Mouse (Mus musculus): ENCODE measurements around the gene Fbxl13. TPM values are rescaled to one million over a fixed set of nuclear protein-coding genes. Genes with fewer than 3 reads are reported as not detected.

Fbxl13 gene
- polyA plus RNA-seq (2016; fragmentation: Nextera tagmentation; extraction: Ambion mirVana), result 0.33 and 0.44 TPM in 2 replicates

DNA sequence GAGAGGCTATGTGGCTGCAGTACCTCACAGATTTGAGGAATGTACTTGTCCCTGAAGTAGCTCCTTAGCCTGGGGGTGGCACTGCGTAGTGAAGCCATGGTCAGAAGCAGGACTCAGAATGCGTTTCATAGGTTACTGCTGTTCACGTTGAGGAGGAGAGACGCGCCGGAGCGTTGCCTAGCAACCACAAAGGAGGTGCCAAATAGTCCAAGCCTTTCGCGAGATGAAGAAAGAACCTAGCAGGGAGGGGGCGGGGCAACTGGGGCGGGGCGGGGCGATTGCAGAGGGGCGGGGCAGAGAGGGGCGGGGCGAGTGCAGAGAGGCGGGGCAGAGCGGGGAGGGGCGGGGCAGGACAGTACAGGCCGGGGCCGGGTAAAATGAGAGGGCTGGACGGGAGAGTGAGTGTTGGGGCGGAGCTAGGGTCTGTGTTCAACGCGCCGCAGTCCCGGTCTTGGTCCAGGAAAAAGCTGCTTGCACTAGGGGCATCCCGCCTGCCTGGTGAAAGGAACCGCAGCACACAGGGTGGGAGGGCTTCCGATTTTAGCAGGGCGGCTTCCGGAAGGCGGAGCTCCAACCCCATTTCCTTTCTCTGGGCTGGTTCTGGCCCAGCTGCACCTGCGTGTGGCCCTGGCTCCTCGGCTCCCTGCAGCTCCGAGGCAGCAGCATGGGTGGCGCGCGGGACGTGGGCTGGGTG, at the start of gene Fbxl13, which contains the start of gene Armc10:
Gene Fbxl13, minus strand, starts transcription at position 196 of the 694 bp plus-strand sequence.
Gene Armc10, plus strand, starts transcription at position 375 of the 694 bp plus-strand sequence.
- H3K4me1 ChIP-seq, result peaks cover 11% of the 10 kb centered on the region
- H3K9ac ChIP-seq, result peak within 1 kb of the TSS; percentile 86
- no peaks in the 10 kb centered on the region; the same call in 1 of the 2 replicates for H3K27me3 ChIP-seq
- H3K9me3 ChIP-seq (replicated peaks), result no peaks in the 10 kb centered on the region
- WGBS, result 2% methylated on average over 36 of the region's 40 CpGs
- peak within 1 kb of the TSS; percentile 72 for H3K4me2 ChIP-seq (replicated peaks)
- peak within 1 kb of the TSS; percentile 82 for H3K4me3 ChIP-seq
- peak within 1 kb of the TSS; percentile 96 for H3K27ac ChIP-seq
- peak; percentile 97 for ATAC-seq (ENCODE audit: low FRiP score)
- H3K36me3 ChIP-seq, result peaks cover 25% of the 10 kb centered on the region

DNA sequence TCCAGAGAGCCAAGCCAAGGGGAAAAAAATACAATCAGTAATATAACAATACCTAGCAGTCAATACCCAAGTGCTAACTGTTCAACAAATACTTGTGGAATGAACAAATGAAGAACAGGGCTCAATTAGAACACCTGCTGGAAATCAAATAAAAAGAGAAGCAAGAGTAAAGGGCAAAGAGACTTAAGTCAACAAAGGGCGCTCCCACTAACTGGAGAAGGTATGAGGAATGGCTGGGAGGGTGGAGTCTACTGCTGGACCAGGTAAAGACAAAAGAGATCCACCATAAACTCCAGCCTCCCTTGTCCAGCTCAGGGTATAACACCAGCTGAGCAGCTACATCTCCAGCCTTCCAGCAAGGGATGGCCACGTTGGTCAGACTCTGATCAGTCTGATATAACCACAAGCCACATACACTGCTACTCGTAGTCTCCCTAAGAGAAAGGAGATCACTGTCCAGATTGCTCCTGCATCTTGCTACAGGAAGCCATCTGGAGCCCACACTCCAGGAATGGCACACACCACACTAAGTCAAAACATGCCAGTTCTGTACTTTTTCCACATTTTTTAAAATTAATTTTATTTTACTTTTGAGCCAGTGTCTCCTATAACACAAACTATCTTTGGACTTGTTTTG, 49.5 kb upstream of the Fbxl13 start:
- H3K27me3 ChIP-seq, result no peaks in the 10 kb centered on the region
- ATAC-seq (ENCODE audit: low FRiP score), result no peak
- H3K27ac ChIP-seq, result no peak overlapping the region
- H3K4me2 ChIP-seq (replicated peaks), result no peak overlapping the region
- H3K4me3 ChIP-seq, result no peak overlapping the region
- no peaks in the 10 kb centered on the region for H3K9me3 ChIP-seq (replicated peaks)
- no peaks in the 10 kb centered on the region for H3K36me3 ChIP-seq
- 96% methylated on average over 3 of the region's 3 CpGs for WGBS
- no peak overlapping the region for H3K9ac ChIP-seq
- H3K4me1 ChIP-seq, result no peaks in the 10 kb centered on the region; the same call in 1 of the 2 replicates

DNA sequence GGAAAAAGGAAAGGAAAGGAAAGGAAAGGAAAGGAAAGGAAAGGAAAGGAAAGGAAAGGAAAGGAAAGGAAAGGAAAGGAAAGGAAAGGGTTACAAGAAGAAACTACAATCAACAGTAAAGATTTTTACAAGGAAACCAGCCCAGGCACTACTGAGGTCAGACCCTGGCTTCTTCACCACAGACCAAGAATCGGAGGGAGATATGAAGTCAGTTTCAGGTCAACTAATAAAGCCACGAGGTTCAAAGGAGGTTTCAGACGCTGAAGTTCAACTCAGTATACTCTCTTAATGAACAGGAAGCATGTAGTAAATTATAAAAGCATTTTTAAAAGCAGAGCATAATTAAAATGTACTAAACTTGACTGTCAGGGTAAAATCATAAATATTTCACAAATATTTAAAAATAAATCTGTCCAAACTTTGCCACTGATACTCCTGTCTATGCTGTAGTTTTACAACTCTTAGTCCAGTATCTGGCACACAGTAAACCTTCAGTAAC, 48.0 kb upstream of the Fbxl13 start:
- Histone ChIP-seq H3K27me3 (no peaks in the 10 kb centered on the region), H3K4me2 (replicated peaks) (no peak overlapping the region), H3K4me3 (no peak overlapping the region), H3K9ac (no peak overlapping the region), H3K36me3 (no peaks in the 10 kb centered on the region), H3K27ac (no peak overlapping the region), H3K9me3 (replicated peaks) (no peaks in the 10 kb centered on the region), H3K4me1 (no peaks in the 10 kb centered on the region)
- ATAC-seq (ENCODE audit: low FRiP score), result no peak
- WGBS, result 77% methylated on average over 3 of the region's 3 CpGs

DNA sequence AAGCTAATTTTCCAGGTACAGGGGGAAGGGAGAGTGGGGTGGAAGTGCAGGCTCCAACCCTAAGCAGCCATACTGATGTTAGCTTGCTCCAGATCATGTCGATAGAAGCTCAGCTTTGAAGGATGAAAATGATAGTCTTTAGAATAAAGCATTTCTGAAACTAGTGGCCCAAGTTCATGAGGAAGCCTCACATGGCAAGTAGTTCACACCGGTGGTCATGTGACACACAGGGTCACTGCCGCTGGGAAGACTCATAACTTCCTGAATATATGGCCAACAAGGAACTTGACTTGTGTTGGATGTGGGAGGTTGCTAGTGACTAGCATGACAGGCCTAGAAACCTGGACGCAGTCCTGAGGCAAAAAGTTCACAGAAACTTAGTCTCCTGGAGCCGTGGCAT, 46.8 kb upstream of the Fbxl13 start:
- H3K4me1 ChIP-seq, result no peaks in the 10 kb centered on the region
- no peak overlapping the region for H3K27ac ChIP-seq
- no peak overlapping the region for H3K4me3 ChIP-seq
- no peak for ATAC-seq (ENCODE audit: low FRiP score)
- H3K9me3 ChIP-seq (replicated peaks), result no peaks in the 10 kb centered on the region
- H3K4me2 ChIP-seq (replicated peaks), result no peak overlapping the region
- H3K9ac ChIP-seq, result no peak overlapping the region
- no peaks in the 10 kb centered on the region for H3K27me3 ChIP-seq
- 97% methylated on average over 5 of the region's 5 CpGs for WGBS
- no peaks in the 10 kb centered on the region for H3K36me3 ChIP-seq

DNA sequence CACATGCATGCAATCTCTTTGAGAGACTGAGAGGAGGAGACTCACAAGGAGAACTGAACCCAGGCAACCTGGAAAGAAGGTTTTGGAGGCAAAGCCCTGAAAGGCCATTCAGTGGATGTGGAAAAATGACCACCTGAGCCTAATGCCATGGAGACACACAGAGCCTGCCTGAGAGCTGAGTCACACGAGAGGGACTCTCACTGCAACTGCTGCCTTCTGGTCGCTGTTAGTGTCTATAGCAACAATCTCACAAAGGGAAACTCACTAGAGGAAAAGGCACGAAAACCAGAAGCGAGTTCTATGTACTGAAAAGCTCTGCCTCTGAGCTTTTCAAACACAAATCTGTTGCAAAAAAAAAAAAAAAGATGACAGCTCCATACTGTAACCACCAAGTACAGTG, 41.6 kb upstream of the Fbxl13 start:
- no peak overlapping the region for H3K4me3 ChIP-seq
- 0 out of 2 replicates have a peak, but pooled peaks cover 11% of the 10 kb centered on the region for H3K36me3 ChIP-seq
- H3K27ac ChIP-seq, result no peak overlapping the region
- H3K9ac ChIP-seq, result no peak overlapping the region
- no peaks in the 10 kb centered on the region for H3K27me3 ChIP-seq
- H3K9me3 ChIP-seq (replicated peaks), result no peaks in the 10 kb centered on the region
- no peak for ATAC-seq (ENCODE audit: low FRiP score)
- WGBS, result 70% methylated on average over 4 of the region's 4 CpGs
- H3K4me2 ChIP-seq (replicated peaks), result no peak overlapping the region
- H3K4me1 ChIP-seq, result no peaks in the 10 kb centered on the region

DNA sequence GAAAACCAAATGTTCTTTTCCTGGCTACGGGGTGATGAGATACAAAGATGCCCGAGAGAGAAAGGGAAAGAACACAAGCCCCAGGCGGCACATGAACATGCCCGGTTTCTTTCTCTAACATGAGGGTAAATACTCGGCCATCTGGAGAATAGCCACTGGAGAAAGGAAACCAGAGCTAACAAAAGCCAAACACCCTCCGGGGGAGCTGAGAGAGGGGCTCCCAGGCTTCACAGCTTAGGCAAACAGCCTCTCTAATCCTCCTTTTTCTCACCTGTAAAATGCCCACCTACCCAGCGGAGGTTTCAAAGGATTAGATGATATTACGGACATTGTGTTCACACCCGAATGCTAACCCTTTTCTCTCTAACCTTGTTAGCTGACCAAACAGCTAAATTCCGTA, 39.6 kb upstream of the Fbxl13 start:
- H3K4me2 ChIP-seq (replicated peaks), result no peak overlapping the region
- no peak overlapping the region for H3K27ac ChIP-seq
- no peaks in the 10 kb centered on the region for H3K4me1 ChIP-seq
- no peak overlapping the region for H3K4me3 ChIP-seq
- H3K27me3 ChIP-seq, result no peaks in the 10 kb centered on the region
- no peak overlapping the region for H3K9ac ChIP-seq
- H3K36me3 ChIP-seq, result 0 out of 2 replicates have a peak, but pooled peaks cover 11% of the 10 kb centered on the region
- no peak for ATAC-seq (ENCODE audit: low FRiP score)
- no peaks in the 10 kb centered on the region for H3K9me3 ChIP-seq (replicated peaks)
- WGBS, result 72% methylated on average over 10 of the region's 10 CpGs

DNA sequence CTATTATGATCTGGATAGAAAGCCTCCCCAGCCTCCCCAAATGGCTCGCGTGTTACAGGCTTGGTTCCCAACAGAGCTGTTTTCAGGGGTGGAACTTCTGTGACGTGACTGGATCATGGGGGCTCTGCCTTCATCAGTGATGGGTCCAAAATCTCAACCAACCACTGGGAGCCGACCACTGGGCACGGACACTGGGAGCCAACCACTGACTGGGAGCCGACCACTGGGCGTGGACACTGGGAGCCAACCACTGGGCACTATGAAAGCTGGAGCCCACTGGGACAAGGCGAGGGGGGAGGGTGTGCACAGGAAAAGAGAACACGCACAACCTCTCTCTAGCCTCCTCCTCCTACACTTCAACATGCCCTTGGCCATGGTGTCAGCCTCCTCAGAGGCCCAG, 38.4 kb upstream of the Fbxl13 start:
- 91% methylated on average over 9 of the region's 9 CpGs for WGBS
- ATAC-seq (ENCODE audit: low FRiP score), result no peak

DNA sequence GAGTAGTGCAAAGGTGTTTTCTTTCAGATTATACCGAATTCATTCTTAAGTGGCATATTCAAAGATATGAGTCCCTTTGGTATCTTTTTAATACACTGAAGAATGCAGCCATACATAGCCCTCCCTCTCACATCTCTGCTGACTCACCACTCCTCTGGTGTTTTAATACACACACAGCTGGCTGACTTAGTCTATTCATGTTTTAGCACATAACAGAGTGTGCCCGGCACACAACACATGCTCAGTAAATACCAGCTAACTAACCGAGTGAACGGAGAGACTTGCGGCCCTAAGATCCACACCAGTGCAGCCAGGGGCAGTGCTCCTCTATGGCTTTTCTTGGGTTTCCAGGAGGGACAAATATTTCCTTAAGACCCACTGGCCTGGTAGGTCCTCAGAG, 35.5 kb upstream of the Fbxl13 start:
- Histone ChIP-seq H3K36me3 (peaks cover 18% of the 10 kb centered on the region; the same call in 1 of the 2 replicates), H3K27ac (no peak overlapping the region), H3K9ac (no peak overlapping the region), H3K4me1 (no peaks in the 10 kb centered on the region), H3K4me2 (replicated peaks) (no peak overlapping the region), H3K4me3 (no peak overlapping the region), H3K9me3 (replicated peaks) (0 out of 2 replicates have a peak, but pooled peaks cover 2% of the 10 kb centered on the region), H3K27me3 (no peaks in the 10 kb centered on the region)
- 83% methylated on average over 5 of the region's 5 CpGs for WGBS
- no peak for ATAC-seq (ENCODE audit: low FRiP score)

More for the DNA sequence above, 38.4 kb upstream of the Fbxl13 start:
- Histone ChIP-seq H3K4me2 (replicated peaks) (no peak overlapping the region), H3K9ac (no peak overlapping the region), H3K27ac (no peak overlapping the region), H3K9me3 (replicated peaks) (no peaks in the 10 kb centered on the region), H3K36me3 (0 out of 2 replicates have a peak, but pooled peaks cover 11% of the 10 kb centered on the region), H3K4me1 (no peaks in the 10 kb centered on the region), H3K27me3 (no peaks in the 10 kb centered on the region), H3K4me3 (no peak overlapping the region)

DNA sequence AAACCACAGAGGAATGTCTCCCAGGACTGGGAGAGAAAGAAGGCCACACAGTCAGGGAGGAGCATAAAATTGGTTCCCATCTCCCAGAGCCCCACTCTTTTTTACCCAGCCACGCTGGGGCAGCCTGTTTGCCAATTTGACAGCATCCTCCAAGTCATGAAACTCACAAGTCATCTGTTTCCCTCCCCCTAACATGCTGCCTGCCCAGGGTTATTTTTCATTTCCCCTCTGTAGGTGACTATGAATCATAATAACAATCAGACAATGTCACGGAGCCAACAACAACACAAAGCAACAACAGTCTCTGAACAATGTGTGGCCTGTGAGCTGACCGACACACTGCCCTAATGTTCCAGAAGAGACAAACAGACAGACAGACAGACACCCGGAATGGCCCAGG, 34.6 kb upstream of the Fbxl13 start:
- Histone ChIP-seq H3K4me2 (replicated peaks) (no peak overlapping the region), H3K4me3 (no peak overlapping the region), H3K27ac (no peak overlapping the region), H3K9ac (no peak overlapping the region), H3K4me1 (no peaks in the 10 kb centered on the region), H3K27me3 (no peaks in the 10 kb centered on the region), H3K9me3 (replicated peaks) (0 out of 2 replicates have a peak, but pooled peaks cover 2% of the 10 kb centered on the region), H3K36me3 (peaks cover 27% of the 10 kb centered on the region)
- 76% methylated on average over 4 of the region's 4 CpGs for WGBS
- no peak for ATAC-seq (ENCODE audit: low FRiP score)

DNA sequence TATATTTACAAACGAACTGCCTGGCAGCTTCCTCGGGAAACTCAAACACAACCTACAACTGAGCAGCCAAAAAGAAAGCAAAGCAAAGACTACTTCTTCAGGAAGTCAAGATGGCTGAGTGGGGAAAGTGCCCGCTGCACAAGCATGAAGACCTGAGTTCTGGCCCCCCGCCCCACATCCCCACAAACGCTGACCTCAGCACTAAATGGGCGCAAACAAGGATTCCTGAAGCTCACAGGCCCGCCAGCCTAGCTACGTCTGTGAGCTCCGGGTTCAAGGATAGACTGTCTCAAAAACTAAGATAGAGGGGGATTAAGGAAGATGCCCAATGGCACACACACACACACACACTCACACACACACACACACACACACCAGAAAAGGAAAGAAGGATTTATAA, 32.9 kb upstream of the Fbxl13 start:
- 95% methylated on average over 9 of the region's 9 CpGs for WGBS
- H3K9ac ChIP-seq, result no peak overlapping the region

DNA sequence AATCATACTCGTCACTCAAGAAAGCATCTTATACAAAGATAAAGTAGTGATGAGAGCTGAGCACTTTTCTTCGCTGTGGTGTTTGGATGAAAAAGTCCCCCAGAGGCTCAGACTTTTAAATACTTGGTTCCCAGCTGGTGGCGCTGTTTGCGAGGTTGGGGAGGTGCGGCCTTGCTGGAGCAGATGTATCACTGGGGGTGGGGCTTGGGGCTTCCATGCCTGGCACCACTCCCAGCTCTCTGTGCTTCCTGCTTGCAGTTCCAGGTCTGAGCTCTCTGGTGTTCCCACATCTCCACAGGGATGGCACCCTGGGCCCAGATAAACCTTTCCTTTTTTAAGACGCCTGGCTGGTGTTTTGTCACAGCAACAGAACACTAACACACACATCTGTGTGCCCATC, 32.5 kb upstream of the Fbxl13 start:
- Histone ChIP-seq H3K27ac (no peak overlapping the region), H3K36me3 (peaks cover 24% of the 10 kb centered on the region), H3K9me3 (replicated peaks) (0 out of 2 replicates have a peak, but pooled peaks cover 2% of the 10 kb centered on the region), H3K27me3 (no peaks in the 10 kb centered on the region), H3K9ac (no peak overlapping the region), H3K4me1 (peaks cover 3% of the 10 kb centered on the region; the same call in 1 of the 2 replicates), H3K4me2 (replicated peaks) (no peak overlapping the region), H3K4me3 (no peak overlapping the region)
- WGBS, result 93% methylated on average over 6 of the region's 6 CpGs
- no peak for ATAC-seq (ENCODE audit: low FRiP score)

More for the DNA sequence above, 32.9 kb upstream of the Fbxl13 start:
- Histone ChIP-seq H3K27me3 (no peaks in the 10 kb centered on the region), H3K4me2 (replicated peaks) (no peak overlapping the region), H3K4me1 (peaks cover under 1% of the 10 kb centered on the region; the same call in 1 of the 2 replicates), H3K27ac (no peak overlapping the region), H3K9me3 (replicated peaks) (0 out of 2 replicates have a peak, but pooled peaks cover 2% of the 10 kb centered on the region), H3K36me3 (peaks cover 28% of the 10 kb centered on the region), H3K4me3 (no peak overlapping the region)
- no peak for ATAC-seq (ENCODE audit: low FRiP score)

DNA sequence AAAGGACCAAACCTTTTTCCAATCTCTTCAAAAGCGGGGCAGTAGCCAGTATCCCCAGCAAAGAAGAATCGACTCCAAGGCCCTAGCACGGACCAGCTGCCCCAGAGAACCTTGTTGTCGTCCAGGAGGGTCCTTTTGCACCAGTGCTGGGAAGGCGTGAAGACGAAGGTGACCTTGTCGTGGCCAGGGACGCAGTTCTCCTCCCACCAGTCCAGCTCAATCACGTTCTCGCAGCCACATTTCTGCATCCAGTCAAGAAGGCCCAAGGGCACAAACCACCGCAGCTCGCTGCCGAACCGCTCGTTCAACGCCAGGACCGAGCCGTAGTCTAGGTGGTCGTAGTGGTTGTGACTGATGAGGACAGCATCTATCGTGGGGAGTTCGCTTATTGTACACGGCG, 30.1 kb upstream of the Fbxl13 start:
- Histone ChIP-seq H3K9me3 (replicated peaks) (0 out of 2 replicates have a peak, but pooled peaks cover 2% of the 10 kb centered on the region), H3K27me3 (no peaks in the 10 kb centered on the region), H3K27ac (no peak overlapping the region), H3K9ac (no peak overlapping the region), H3K4me1 (peaks cover 3% of the 10 kb centered on the region; the same call in 1 of the 2 replicates), H3K36me3 (peaks cover 24% of the 10 kb centered on the region), H3K4me3 (no peak overlapping the region), H3K4me2 (replicated peaks) (no peak overlapping the region)
- no peak for ATAC-seq (ENCODE audit: low FRiP score)
- WGBS, result 96% methylated on average over 23 of the region's 23 CpGs

Data from hindbrain, embryonic 12.5 days (tissue).